ENCODE assay signal across 37 mouse cellular contexts in genomic region chr10:96138585-96138984, GRCm38 (mm10). TPM values are rescaled to one million over a fixed set of nuclear protein-coding genes. Genes with fewer than 3 reads are reported as not detected.
DNase-seq lines count a peak whose midpoint lies in the region; ATAC-seq and TF ChIP-seq lines count a peak whose summit lies in the region.
"Had no signal": no experiment of that assay in that cellular context is flagged by ENCODE, and none has a peak within 500 bp of the region (broad histone marks: within the 10 kb centered on the region; RNA-seq: fewer than 3 reads in every experiment).

No protein-coding gene starts in this region.

- no peaks in the 10 kb centered on the region for H3K9me3 ChIP-seq in heart, embryonic 10.5 days
- H3K9me3 ChIP-seq in liver, postnatal 0 days (ENCODE audit: low read length), result no peaks in the 10 kb centered on the region
- H3K9me3 ChIP-seq: forebrain, embryonic 12.5 days; heart, embryonic 13.5 days; hindbrain, embryonic 12.5 days; hindbrain, embryonic 15.5 days had no signal

- intact Hi-C loops in heart, postnatal 25 days (cut with DNase I), result loop anchor here (10.0 kb wide), 1 partner anchor 1026 kb away; no protein-coding TSS in a partner anchor

- no peak for TF ChIP-seq EP300 in liver, postnatal 0 days (IDR thresholded peaks at IDR 0.05; ENCODE audit: low read depth)

- no peak overlapping the region for H3K27ac ChIP-seq in heart, embryonic 10.5 days
- no peak overlapping the region for H3K27ac ChIP-seq in liver, postnatal 0 days (ENCODE audit: low read depth)
- H3K27ac ChIP-seq: forebrain, embryonic 12.5 days; heart, embryonic 13.5 days; hindbrain, embryonic 12.5 days; hindbrain, embryonic 15.5 days had no signal

- DNase-seq in heart, embryonic 10.5 days (ENCODE audit: low spot score), result peak; percentile 38
- no peak for DNase-seq in heart, postnatal 25 days (ENCODE audit: low spot score)
- peak; percentile 88 for DNase-seq in Muller cell, postnatal 12 days (ENCODE audit: inconsistent ontology term)
- peak; percentile 53 for DNase-seq in brain, embryonic 14.5 days (ENCODE audit: low read depth)
- DNase-seq in liver, postnatal 0 days, result no peak
- DNase-seq in frontal cortex, postnatal 25 days (ENCODE audit: low spot score in 2 of 2), result no peak
- DNase-seq: adrenal gland, postnatal 10 days; adrenal gland, postnatal 36 days; cerebellum, adult 11-12 months; cerebellum, adult 8-10 months; cerebellum, postnatal 10 days; cerebellum, postnatal 36 days; embryo, embryonic 11 days; gastrocnemius, postnatal 25 days; heart, adult 18-20 months; heart, postnatal 14 days; kidney, adult 18-20 months had no signal

- TF ChIP-seq POLR2A in brain, embryonic 14.5 days (IDR thresholded peaks at IDR 0.05; ENCODE audit: borderline replicate concordance, extremely low read depth, insufficient read depth, insufficient read length, poor library complexity, severe bottlenecking), result no peak

- H3K4me3 ChIP-seq in heart, embryonic 10.5 days, result no peak overlapping the region
- H3K4me3 ChIP-seq in liver, postnatal 0 days (ENCODE audit: low read depth, low read length), result no peak overlapping the region
- H3K4me3 ChIP-seq: erythroblast, embryonic 14.5 days; forebrain, embryonic 12.5 days; heart, embryonic 13.5 days; hindbrain, embryonic 12.5 days; hindbrain, embryonic 15.5 days had no signal

- H3K4me2 ChIP-seq in liver, postnatal 0 days (ENCODE audit: low read depth, low read length), result no peak overlapping the region
- H3K4me2 ChIP-seq: forebrain, embryonic 12.5 days; heart, embryonic 13.5 days; hindbrain, embryonic 12.5 days; hindbrain, embryonic 15.5 days had no signal

- no peak for TF ChIP-seq CTCF in brain, embryonic 14.5 days (IDR thresholded peaks at IDR 0.05; ENCODE audit: borderline replicate concordance, extremely low read depth, insufficient read depth, insufficient read length)
- TF ChIP-seq CTCF in liver, postnatal 0 days (IDR thresholded peaks at IDR 0.05; ENCODE audit: low read depth), result no peak

- WGBS in heart, embryonic 10.5 days, result 90% methylated on average over 5 of the region's 5 CpGs
- WGBS in liver, postnatal 0 days (ENCODE audit: insufficient replicate concordance), result 78% methylated on average over 5 of the region's 5 CpGs

- H3K27me3 ChIP-seq in heart, embryonic 10.5 days (ENCODE audit: insufficient read depth, poor library complexity, severe bottlenecking), result no peaks in the 10 kb centered on the region
- H3K27me3 ChIP-seq in liver, postnatal 0 days (ENCODE audit: insufficient read depth, low read length), result no peaks in the 10 kb centered on the region
- H3K27me3 ChIP-seq: forebrain, embryonic 12.5 days; heart, embryonic 13.5 days; hindbrain, embryonic 12.5 days; hindbrain, embryonic 15.5 days; Patski had no signal

- H3K4me1 ChIP-seq in heart, embryonic 10.5 days, result no peaks in the 10 kb centered on the region
- no peaks in the 10 kb centered on the region for H3K4me1 ChIP-seq in liver, postnatal 0 days (ENCODE audit: insufficient read depth)
- H3K4me1 ChIP-seq: forebrain, embryonic 12.5 days; heart, embryonic 13.5 days; hindbrain, embryonic 12.5 days; hindbrain, embryonic 15.5 days had no signal

- no peaks in the 10 kb centered on the region for H3K36me3 ChIP-seq in heart, embryonic 10.5 days
- H3K36me3 ChIP-seq in liver, postnatal 0 days (replicated peaks; ENCODE audit: insufficient read depth, low read length), result no peaks in the 10 kb centered on the region
- H3K36me3 ChIP-seq: forebrain, embryonic 12.5 days; heart, embryonic 13.5 days; hindbrain, embryonic 12.5 days; hindbrain, embryonic 15.5 days had no signal

- ATAC-seq in liver, postnatal 0 days, result no peak
- ATAC-seq: CD4-positive, CD25-positive, alpha-beta regulatory T cell, adult 4 months; forebrain, embryonic 16.5 days; inflammation-experienced regulatory T-cells, adult 6 months; intestine, embryonic 16.5 days; Patski had no signal

- no peak overlapping the region for H3K9ac ChIP-seq in liver, postnatal 0 days (replicated peaks)
- H3K9ac ChIP-seq: forebrain, embryonic 12.5 days; heart, embryonic 13.5 days; hindbrain, embryonic 12.5 days; hindbrain, embryonic 15.5 days had no signal

RNA-seq across cellular contexts. Expression of gene Gm5426, which starts 2.2 kb away (rescaled TPM):
- not detected in 2 replicates for polyA plus RNA-seq in heart, embryonic 10.5 days (2016; fragmentation: Nextera tagmentation; extraction: Ambion mirVana)
- not detected for total RNA-seq in heart, postnatal 25 days (2021)
- polyA plus RNA-seq in brain, embryonic 14.5 days (2012; rRNA removed), result not detected in 2 replicates
- not detected in 2 replicates for polyA plus RNA-seq in liver, postnatal 0 days (2015; fragmentation: Nextera tagmentation; extraction: Ambion mirVana)
- total RNA-seq: adrenal gland, adult 18-20 months; adrenal gland, postnatal 10 days; adrenal gland, postnatal 36 days; gastrocnemius, adult 8-10 months; gastrocnemius, postnatal 25 days; heart, adult 18-20 months; heart, postnatal 14 days; hematopoietic stem cell, adult 5-6 weeks; MEL had no signal
- polyA plus RNA-seq: C2C12; CD4-positive, CD25-positive, alpha-beta regulatory T cell, adult 4 months; cortical plate, adult 2 months; embryonic facial prominence, embryonic 11.5 days; erythroblast, embryonic 14.5 days; forebrain, embryonic 12.5 days; forebrain, embryonic 16.5 days; frontal cortex, adult 2 months; gonadal fat pad, adult 2 months; heart, embryonic 13.5 days; heart, embryonic 16.5 days; hindbrain, embryonic 12.5 days; hindbrain, embryonic 15.5 days; intestine, embryonic 16.5 days; Patski had no signal

Comparison
In these comparisons a context has a peak if more than half of its experiments do, and no peak if none do; other contexts are left out.
1. DNase-seq: peak in heart, embryonic 10.5 days (single experiment), Muller cell, postnatal 12 days (single experiment) and brain, embryonic 14.5 days (single experiment); none in heart, postnatal 25 days (single experiment), liver, postnatal 0 days (single experiment) and frontal cortex, postnatal 25 days (0 of 2).